Mouse (Mus musculus): ENCODE results near the gene Slu7. TPM values are rescaled to one million over a fixed set of nuclear protein-coding genes. Genes with fewer than 3 reads are reported as not detected.

Gene Slu7
- polyA plus RNA-seq, 1 experiment from 2014 or later = 46.8 TPM

DNA sequence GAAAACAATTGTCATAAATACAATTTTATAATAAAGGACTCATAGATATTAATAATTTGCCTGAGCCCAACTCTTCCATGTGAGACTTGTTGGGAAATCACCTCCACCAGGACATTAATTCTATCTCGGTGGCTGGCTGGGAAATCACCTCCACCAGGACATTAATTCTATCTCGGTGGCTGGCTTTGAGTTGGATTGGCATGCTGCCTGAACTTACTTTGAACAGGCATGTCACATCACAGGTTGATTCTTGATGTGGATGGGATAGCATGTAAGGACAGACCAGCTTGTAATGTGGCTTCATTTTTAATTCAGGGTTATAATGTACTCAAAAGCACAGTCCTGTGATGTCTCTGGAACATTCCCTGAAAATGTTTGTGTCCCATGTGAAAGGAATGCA is 16.4 kb downstream of the Slu7 start:
- 78% methylated on average over 2 of the region's 2 CpGs for WGBS
- H3K4me2 ChIP-seq (ENCODE audit: low read depth, low read length) = no peak overlapping the region
- H3K4me3 ChIP-seq (ENCODE audit: low read length) = no peak overlapping the region
- H3K4me1 ChIP-seq (ENCODE audit: control insufficient read depth, insufficient read depth, low read length) = no peaks in the 10 kb centered on the region
- ATAC-seq = no peak
- H3K27ac ChIP-seq (ENCODE audit: low read length) = no peak overlapping the region
- H3K27me3 ChIP-seq (replicated peaks; ENCODE audit: control insufficient read depth, insufficient read depth, low read length) = no peaks in the 10 kb centered on the region
- H3K36me3 ChIP-seq (ENCODE audit: control insufficient read depth, insufficient read depth, low read length) = peaks cover 10% of the 10 kb centered on the region
- no peaks in the 10 kb centered on the region for H3K9me3 ChIP-seq (ENCODE audit: control insufficient read depth, low read length)
- no peak overlapping the region for H3K9ac ChIP-seq (ENCODE audit: low read depth, low read length)

DNA sequence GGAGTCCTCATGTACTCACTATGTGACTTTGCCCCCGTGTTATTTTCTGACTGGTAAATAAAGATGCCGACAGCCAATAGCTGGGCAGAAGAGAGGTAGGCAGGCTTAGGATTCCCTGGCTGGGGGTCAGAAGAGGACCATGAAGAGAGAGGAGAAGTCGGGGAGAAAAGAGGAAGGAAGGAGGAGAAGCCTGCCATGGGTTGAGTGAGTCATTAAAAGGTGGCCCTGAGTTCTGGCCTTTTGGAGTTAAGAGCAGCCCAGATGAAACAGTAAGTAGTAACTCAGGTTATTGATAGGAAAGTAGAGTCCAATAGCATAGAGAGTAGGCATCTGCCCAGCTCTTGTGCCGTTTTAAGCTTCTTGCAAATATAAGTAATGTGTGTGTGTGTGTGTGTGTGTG is 17.8 kb downstream of the Slu7 start:
- H3K27ac ChIP-seq (ENCODE audit: low read length) = no peak overlapping the region
- H3K36me3 ChIP-seq (ENCODE audit: control insufficient read depth, insufficient read depth, low read length) = peaks cover 4% of the 10 kb centered on the region
- no peak overlapping the region for H3K9ac ChIP-seq (ENCODE audit: low read depth, low read length)
- H3K4me2 ChIP-seq (ENCODE audit: low read depth, low read length) = no peak overlapping the region
- ATAC-seq = no peak
- whole genome bisulfite sequencing = 63% methylated on average over 4 of the region's 4 CpGs
- H3K4me1 ChIP-seq (ENCODE audit: control insufficient read depth, insufficient read depth, low read length) = no peaks in the 10 kb centered on the region
- no peak overlapping the region for H3K4me3 ChIP-seq (ENCODE audit: low read length)
- H3K9me3 ChIP-seq (ENCODE audit: control insufficient read depth, low read length) = no peaks in the 10 kb centered on the region
- H3K27me3 ChIP-seq (replicated peaks; ENCODE audit: control insufficient read depth, insufficient read depth, low read length) = no peaks in the 10 kb centered on the region

GRCm38 (mm10) chr11:43452266-43452665 is 18.7 kb downstream of the Slu7 start:
- no peaks in the 10 kb centered on the region for H3K27me3 ChIP-seq (replicated peaks; ENCODE audit: control insufficient read depth, insufficient read depth, low read length)
- no peak overlapping the region for H3K9ac ChIP-seq (ENCODE audit: low read depth, low read length)
- H3K27ac ChIP-seq (ENCODE audit: low read length) = no peak overlapping the region
- no peaks in the 10 kb centered on the region for H3K9me3 ChIP-seq (ENCODE audit: control insufficient read depth, low read length)
- 46% methylated on average over 2 of the region's 2 CpGs for WGBS
- H3K4me3 ChIP-seq (ENCODE audit: low read length) = no peak overlapping the region
- no peak for ATAC-seq
- no peaks in the 10 kb centered on the region for H3K4me1 ChIP-seq (ENCODE audit: control insufficient read depth, insufficient read depth, low read length)
- no peak overlapping the region for H3K4me2 ChIP-seq (ENCODE audit: low read depth, low read length)
- H3K36me3 ChIP-seq (ENCODE audit: control insufficient read depth, insufficient read depth, low read length) = peaks cover 2% of the 10 kb centered on the region

GRCm38 (mm10) chr11:43463204-43463603 is 29.7 kb downstream of the Slu7 start:
- ATAC-seq = no peak
- no peaks in the 10 kb centered on the region for H3K27me3 ChIP-seq (replicated peaks; ENCODE audit: control insufficient read depth, insufficient read depth, low read length)
- no peak overlapping the region for H3K27ac ChIP-seq (ENCODE audit: low read length)
- H3K36me3 ChIP-seq (ENCODE audit: control insufficient read depth, insufficient read depth, low read length) = no peaks in the 10 kb centered on the region
- no peak overlapping the region for H3K4me3 ChIP-seq (ENCODE audit: low read length)
- H3K9me3 ChIP-seq (ENCODE audit: control insufficient read depth, low read length) = no peaks in the 10 kb centered on the region
- H3K4me1 ChIP-seq (ENCODE audit: control insufficient read depth, insufficient read depth, low read length) = no peaks in the 10 kb centered on the region
- WGBS = 94% methylated on average over 25 of the region's 25 CpGs
- H3K9ac ChIP-seq (ENCODE audit: low read depth, low read length) = no peak overlapping the region
- H3K4me2 ChIP-seq (ENCODE audit: low read depth, low read length) = no peak overlapping the region

- WGBS = 35% methylated on average over 5 of the region's 5 CpGs
- H3K27ac ChIP-seq (ENCODE audit: low read length) = peak overlapping the region; percentile 66
Observed at GRCm38 (mm10) chr11:43470118-43470517, 36.6 kb downstream of the Slu7 start.

DNA sequence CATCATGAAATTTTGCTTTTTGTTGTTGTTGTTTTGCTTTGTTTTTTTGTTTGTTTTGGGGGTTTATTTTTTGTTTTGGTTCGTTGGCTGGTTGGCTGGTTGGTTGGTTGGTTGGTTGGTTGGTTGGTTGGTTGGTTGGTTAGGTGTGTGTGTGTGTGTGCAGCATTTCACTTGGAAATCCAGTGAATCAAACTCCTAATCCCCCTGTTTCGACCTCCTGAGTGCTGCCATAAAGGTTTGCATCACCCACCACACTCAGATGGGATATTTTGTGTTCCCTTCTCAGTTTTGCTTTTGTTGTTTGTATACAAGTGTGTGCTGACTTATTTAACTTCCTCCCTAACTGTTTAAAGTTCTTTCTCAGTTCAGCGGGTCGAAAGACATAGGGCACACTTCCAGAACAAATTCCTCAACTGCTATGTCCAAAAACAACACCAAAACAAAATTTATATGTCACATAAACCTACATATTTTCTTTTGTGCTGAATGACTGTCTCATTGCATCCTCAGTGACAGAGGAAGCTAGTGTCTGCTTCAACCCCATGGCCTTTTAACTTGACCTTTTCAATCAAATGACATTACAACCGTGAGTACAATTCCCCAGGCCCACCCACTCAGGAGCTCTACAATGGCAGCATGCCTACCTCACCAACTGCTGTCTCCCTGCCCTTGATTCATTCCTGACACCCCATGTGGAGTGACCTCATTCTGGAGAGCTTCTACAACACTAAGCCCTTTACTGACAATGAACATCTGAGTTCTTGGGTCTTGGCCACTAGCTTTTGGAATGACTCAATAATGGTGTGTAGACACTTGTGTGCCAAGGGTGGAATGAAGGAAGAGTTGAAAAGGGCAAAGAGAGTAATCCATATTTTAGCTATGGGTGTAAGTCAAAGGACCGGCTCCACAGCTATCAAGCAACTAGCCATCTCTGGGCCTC is 37.6 kb downstream of the Slu7 start:
- no peaks in the 10 kb centered on the region for H3K27me3 ChIP-seq (replicated peaks; ENCODE audit: control insufficient read depth, insufficient read depth, low read length)
- H3K4me1 ChIP-seq (ENCODE audit: control insufficient read depth, insufficient read depth, low read length) = peaks cover 18% of the 10 kb centered on the region
- no peak overlapping the region for H3K9ac ChIP-seq (ENCODE audit: low read depth, low read length)
- no peak for ATAC-seq
- no peaks in the 10 kb centered on the region for H3K9me3 ChIP-seq (ENCODE audit: control insufficient read depth, low read length)
- H3K4me3 ChIP-seq (ENCODE audit: low read length) = no peak overlapping the region
- no peaks in the 10 kb centered on the region for H3K36me3 ChIP-seq (ENCODE audit: control insufficient read depth, insufficient read depth, low read length)
- no peak overlapping the region for H3K27ac ChIP-seq (ENCODE audit: low read length)
- no peak overlapping the region for H3K4me2 ChIP-seq (ENCODE audit: low read depth, low read length)
- WGBS = 73% methylated on average over 6 of the region's 6 CpGs

More at GRCm38 (mm10) chr11:43470118-43470517, 36.6 kb downstream of the Slu7 start:
- Histone ChIP-seq H3K4me3 (ENCODE audit: low read length) (no peak overlapping the region), H3K4me1 (ENCODE audit: control insufficient read depth, insufficient read depth, low read length) (peaks cover 18% of the 10 kb centered on the region), H3K9ac (ENCODE audit: low read depth, low read length) (no peak overlapping the region), H3K36me3 (ENCODE audit: control insufficient read depth, insufficient read depth, low read length) (no peaks in the 10 kb centered on the region), H3K4me2 (ENCODE audit: low read depth, low read length) (no peak overlapping the region), H3K9me3 (ENCODE audit: control insufficient read depth, low read length) (no peaks in the 10 kb centered on the region), H3K27me3 (replicated peaks; ENCODE audit: control insufficient read depth, insufficient read depth, low read length) (no peaks in the 10 kb centered on the region)
- ATAC-seq = no peak

DNA sequence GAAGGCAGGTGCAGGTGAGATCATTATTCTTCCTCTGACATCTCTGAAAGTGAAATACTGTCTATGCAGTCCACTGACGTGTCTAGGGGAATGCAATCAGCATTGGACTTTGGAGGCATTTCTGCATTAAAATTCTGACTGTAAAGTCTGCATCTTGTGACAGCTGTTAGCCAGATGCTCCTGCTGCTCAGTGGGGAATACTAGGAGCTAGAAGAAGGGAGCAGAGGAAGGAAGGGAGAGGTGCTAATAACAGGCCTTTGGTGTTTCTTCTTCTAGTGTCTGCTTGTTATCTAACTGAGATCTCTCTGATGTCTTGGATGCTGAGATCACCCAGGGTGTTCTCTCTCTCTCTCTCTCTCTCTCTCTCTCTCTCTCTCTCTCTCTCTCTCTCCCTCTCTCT is 39.6 kb downstream of the Slu7 start:
- Histone ChIP-seq H3K27ac (ENCODE audit: low read length) (no peak overlapping the region), H3K9ac (ENCODE audit: low read depth, low read length) (no peak overlapping the region), H3K27me3 (replicated peaks; ENCODE audit: control insufficient read depth, insufficient read depth, low read length) (no peaks in the 10 kb centered on the region), H3K9me3 (ENCODE audit: control insufficient read depth, low read length) (no peaks in the 10 kb centered on the region), H3K36me3 (ENCODE audit: control insufficient read depth, insufficient read depth, low read length) (no peaks in the 10 kb centered on the region), H3K4me1 (ENCODE audit: control insufficient read depth, insufficient read depth, low read length) (peaks cover 18% of the 10 kb centered on the region), H3K4me3 (ENCODE audit: low read length) (no peak overlapping the region), H3K4me2 (ENCODE audit: low read depth, low read length) (no peak overlapping the region)
- ATAC-seq = no peak
- 61% methylated on average over 1 of the region's 1 CpGs for WGBS

DNA sequence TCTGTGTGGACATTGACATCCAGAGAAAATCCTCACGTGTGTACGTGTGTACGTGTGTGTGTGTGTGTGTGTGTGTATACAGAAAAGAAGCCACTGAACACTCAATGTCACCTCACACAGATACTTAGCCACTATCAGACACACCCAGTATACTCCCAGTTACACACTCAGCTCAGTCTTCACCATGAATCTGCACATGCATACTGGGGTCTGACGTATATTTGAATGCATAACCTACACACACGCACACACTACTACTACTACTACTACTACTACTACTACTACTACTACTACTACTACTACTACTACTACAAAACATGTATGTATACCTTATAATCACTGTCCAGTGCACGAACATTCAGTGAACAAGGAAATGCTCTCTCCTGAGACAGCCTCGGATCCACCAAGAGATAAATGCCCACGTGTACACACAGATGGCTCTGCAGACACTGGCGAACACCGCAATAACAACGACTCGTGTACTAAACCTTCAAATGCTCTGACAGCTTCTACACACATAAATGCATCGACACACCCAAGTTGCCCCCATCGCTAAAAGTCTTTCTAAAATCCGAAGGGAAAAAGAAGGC is 40.2 kb downstream of the Slu7 start:
- WGBS = 39% methylated on average over 15 of the region's 15 CpGs
- H3K9ac ChIP-seq (ENCODE audit: low read depth, low read length) = peak overlapping the region; percentile 51
- H3K4me1 ChIP-seq (ENCODE audit: control insufficient read depth, insufficient read depth, low read length) = peaks cover 18% of the 10 kb centered on the region
- no peaks in the 10 kb centered on the region for H3K27me3 ChIP-seq (replicated peaks; ENCODE audit: control insufficient read depth, insufficient read depth, low read length)
- H3K4me2 ChIP-seq (ENCODE audit: low read depth, low read length) = peak overlapping the region; percentile 83
- peak overlapping the region; percentile 40 for H3K4me3 ChIP-seq (ENCODE audit: low read length)
- ATAC-seq = peak; percentile 45
- no peaks in the 10 kb centered on the region for H3K36me3 ChIP-seq (ENCODE audit: control insufficient read depth, insufficient read depth, low read length)
- no peaks in the 10 kb centered on the region for H3K9me3 ChIP-seq (ENCODE audit: control insufficient read depth, low read length)
- H3K27ac ChIP-seq (ENCODE audit: low read length) = no peak overlapping the region

DNA sequence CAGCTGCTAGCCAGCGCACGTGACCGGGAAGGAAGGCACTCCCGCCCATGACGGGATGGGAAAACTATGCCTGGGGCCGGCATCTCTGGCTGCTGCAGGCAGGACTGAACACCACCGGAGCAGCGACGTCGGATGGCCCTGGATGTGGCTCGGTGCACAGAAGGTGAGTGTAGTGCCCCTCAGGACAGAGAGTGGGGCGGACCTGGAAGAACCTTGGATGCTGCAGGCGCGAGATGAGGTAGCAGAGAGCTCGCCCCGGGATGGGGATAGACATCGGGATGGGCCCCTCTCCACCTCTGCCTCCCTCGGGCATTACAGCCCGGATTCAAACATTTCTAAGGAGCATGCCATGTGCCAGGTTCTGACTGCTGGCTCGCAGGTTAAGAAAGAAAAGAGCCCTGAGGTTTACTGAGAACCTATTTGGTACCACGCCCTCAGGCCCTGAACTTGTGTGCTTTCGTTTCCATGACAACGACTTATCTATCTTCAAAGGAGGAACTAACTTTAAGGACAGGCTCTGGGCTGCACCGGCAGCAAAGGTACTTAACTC is 40.8 kb downstream of the Slu7 start, which contains the start of gene C1qtnf2:
Gene C1qtnf2 (plus strand): TSS at position 52 of the 550 bp plus-strand sequence.
- WGBS = 4% methylated on average over 24 of the region's 24 CpGs
- peak; percentile 67 for ATAC-seq
- Histone ChIP-seq H3K4me2 (ENCODE audit: low read depth, low read length) (peak within 1 kb of the TSS; percentile 83), H3K4me3 (ENCODE audit: low read length) (peak within 1 kb of the TSS; percentile 40), H3K9me3 (ENCODE audit: control insufficient read depth, low read length) (no peaks in the 10 kb centered on the region), H3K4me1 (ENCODE audit: control insufficient read depth, insufficient read depth, low read length) (peaks cover 18% of the 10 kb centered on the region), H3K36me3 (ENCODE audit: control insufficient read depth, insufficient read depth, low read length) (no peaks in the 10 kb centered on the region), H3K27ac (ENCODE audit: low read length) (no peak within 1 kb of the TSS), H3K27me3 (replicated peaks; ENCODE audit: control insufficient read depth, insufficient read depth, low read length) (no peaks in the 10 kb centered on the region), H3K9ac (ENCODE audit: low read depth, low read length) (peak within 1 kb of the TSS; percentile 51)
